ENCODE assay signal across 11 mouse cellular contexts in genomic region chr2:11672144-11672543, GRCm38 (mm10). TPM values are rescaled to one million over a fixed set of nuclear protein-coding genes. Genes with fewer than 3 reads are reported as not detected.
DNase-seq lines count a peak whose midpoint lies in the region; ATAC-seq and TF ChIP-seq lines count a peak whose summit lies in the region.
"Had no signal": no experiment of that assay in that cellular context is flagged by ENCODE, and none has a peak within 500 bp of the region (broad histone marks: within the 10 kb centered on the region; RNA-seq: fewer than 3 reads in every experiment).

No protein-coding gene starts in this region.

- no peak overlapping the region for H3K9ac ChIP-seq in forebrain, postnatal 0 days
- no peak overlapping the region for H3K9ac ChIP-seq in forebrain, embryonic 15.5 days (replicated peaks)
- no peak overlapping the region for H3K9ac ChIP-seq in liver, postnatal 0 days (replicated peaks)
- H3K9ac ChIP-seq in midbrain, embryonic 13.5 days (replicated peaks): no peak overlapping the region

- 21% methylated on average over 3 of the region's 3 CpGs for WGBS in forebrain, postnatal 0 days
- 29% methylated on average over 3 of the region's 3 CpGs for WGBS in forebrain, embryonic 15.5 days
- WGBS in liver, postnatal 0 days (ENCODE audit: insufficient replicate concordance): 18% methylated on average over 3 of the region's 3 CpGs
- WGBS in midbrain, embryonic 13.5 days: 16% methylated on average over 3 of the region's 3 CpGs

- no peaks in the 10 kb centered on the region for H3K27me3 ChIP-seq in forebrain, postnatal 0 days (ENCODE audit: insufficient read depth, low read length)
- no peaks in the 10 kb centered on the region for H3K27me3 ChIP-seq in forebrain, embryonic 15.5 days
- no peaks in the 10 kb centered on the region for H3K27me3 ChIP-seq in testis, adult 2 months (ENCODE audit: control insufficient read depth, insufficient read depth, low read length)
- H3K27me3 ChIP-seq in liver, postnatal 0 days (ENCODE audit: insufficient read depth, low read length): no peaks in the 10 kb centered on the region
- no peaks in the 10 kb centered on the region for H3K27me3 ChIP-seq in midbrain, embryonic 13.5 days

- H3K4me3 ChIP-seq in forebrain, postnatal 0 days (ENCODE audit: low read depth, low read length): no peak overlapping the region
- H3K4me3 ChIP-seq in forebrain, embryonic 15.5 days: no peak overlapping the region
- H3K4me3 ChIP-seq in testis, adult 2 months (ENCODE audit: control insufficient read depth, low read depth, low read length): no peak overlapping the region
- no peak overlapping the region for H3K4me3 ChIP-seq in liver, postnatal 0 days (ENCODE audit: low read depth, low read length)
- no peak overlapping the region for H3K4me3 ChIP-seq in midbrain, embryonic 13.5 days (replicated peaks)

- ATAC-seq in forebrain, postnatal 0 days: no peak
- ATAC-seq in forebrain, embryonic 15.5 days (replicated peaks): no peak
- ATAC-seq in liver, postnatal 0 days: no peak
- ATAC-seq in midbrain, embryonic 13.5 days: no peak
- ATAC-seq: forebrain, embryonic 16.5 days had no signal

- no peak overlapping the region for H3K4me2 ChIP-seq in forebrain, postnatal 0 days (ENCODE audit: low read depth)
- no peak overlapping the region for H3K4me2 ChIP-seq in forebrain, embryonic 15.5 days (replicated peaks)
- no peak overlapping the region for H3K4me2 ChIP-seq in liver, postnatal 0 days (ENCODE audit: low read depth, low read length)
- H3K4me2 ChIP-seq in midbrain, embryonic 13.5 days (replicated peaks): no peak overlapping the region

- TF ChIP-seq POLR2A in testis, adult 2 months (IDR thresholded peaks at IDR 0.05; ENCODE audit: control insufficient read depth, low read depth, low read length): no peak

- TF ChIP-seq EP300 in liver, postnatal 0 days (IDR thresholded peaks at IDR 0.05; ENCODE audit: low read depth): no peak

- no peak for DNase-seq in forebrain, postnatal 0 days
- DNase-seq in testis, postnatal 14 days (ENCODE audit: low spot score): no peak
- DNase-seq in liver, postnatal 0 days: no peak
- DNase-seq in urinary bladder, postnatal 14 days (ENCODE audit: low spot score): no peak
- no peak for DNase-seq in cerebellum, adult 8-10 months
- DNase-seq: heart, postnatal 14 days; layer of hippocampus, postnatal 36 days had no signal

- H3K4me1 ChIP-seq in forebrain, postnatal 0 days (ENCODE audit: insufficient read depth): no peaks in the 10 kb centered on the region
- no peaks in the 10 kb centered on the region for H3K4me1 ChIP-seq in forebrain, embryonic 15.5 days
- H3K4me1 ChIP-seq in testis, adult 2 months (ENCODE audit: control insufficient read depth, insufficient read depth, low read length): no peaks in the 10 kb centered on the region
- H3K4me1 ChIP-seq in liver, postnatal 0 days (ENCODE audit: insufficient read depth): no peaks in the 10 kb centered on the region
- H3K4me1 ChIP-seq in midbrain, embryonic 13.5 days (replicated peaks): no peaks in the 10 kb centered on the region

- peak; percentile 11; the same call in 1 of the 2 replicates for TF ChIP-seq CTCF in forebrain, postnatal 0 days (IDR thresholded peaks at IDR 0.05; ENCODE audit: low read depth)
- TF ChIP-seq CTCF in testis, adult 2 months (IDR thresholded peaks at IDR 0.05; ENCODE audit: control insufficient read depth, insufficient read depth, insufficient replicate concordance, low read depth, low read length): peak; percentile 42; the same call in 1 of the 2 replicates
- TF ChIP-seq CTCF in liver, postnatal 0 days (IDR thresholded peaks at IDR 0.05; ENCODE audit: low read depth): peak; percentile 60

- no peaks in the 10 kb centered on the region for H3K36me3 ChIP-seq in forebrain, postnatal 0 days (ENCODE audit: insufficient read depth)
- no peaks in the 10 kb centered on the region for H3K36me3 ChIP-seq in forebrain, embryonic 15.5 days
- H3K36me3 ChIP-seq in testis, adult 2 months (ENCODE audit: control insufficient read depth, insufficient read depth, low read length): no peaks in the 10 kb centered on the region
- no peaks in the 10 kb centered on the region for H3K36me3 ChIP-seq in liver, postnatal 0 days (replicated peaks; ENCODE audit: insufficient read depth, low read length)
- H3K36me3 ChIP-seq in midbrain, embryonic 13.5 days: no peaks in the 10 kb centered on the region

- H3K9me3 ChIP-seq in forebrain, postnatal 0 days (ENCODE audit: low read length): no peaks in the 10 kb centered on the region
- no peaks in the 10 kb centered on the region for H3K9me3 ChIP-seq in forebrain, embryonic 15.5 days
- H3K9me3 ChIP-seq in liver, postnatal 0 days (ENCODE audit: low read length): no peaks in the 10 kb centered on the region
- H3K9me3 ChIP-seq in midbrain, embryonic 13.5 days: no peaks in the 10 kb centered on the region

- no peak overlapping the region for H3K27ac ChIP-seq in forebrain, postnatal 0 days (ENCODE audit: low read depth, low read length)
- H3K27ac ChIP-seq in forebrain, embryonic 15.5 days (replicated peaks): no peak overlapping the region
- no peak overlapping the region for H3K27ac ChIP-seq in testis, adult 2 months (ENCODE audit: control insufficient read depth, insufficient read depth, low read depth, low read length)
- H3K27ac ChIP-seq in liver, postnatal 0 days (ENCODE audit: low read depth): no peak overlapping the region
- H3K27ac ChIP-seq in midbrain, embryonic 13.5 days: no peak overlapping the region

RNA-seq across cellular contexts. Expression of gene Il2ra, which starts 29.5 kb away (rescaled TPM):
- total RNA-seq in forebrain, postnatal 0 days (2014; rRNA removed): not detected in 2 replicates
- polyA plus RNA-seq in forebrain, postnatal 0 days (2015; fragmentation: Nextera tagmentation; extraction: Ambion mirVana): 0.04 TPM in 1 of 2 replicates, not detected in the other
- polyA plus RNA-seq in forebrain, embryonic 15.5 days (2015; fragmentation: Nextera tagmentation; extraction: Ambion mirVana): not detected in 2 replicates
- 0.06 and 0.10 TPM in 2 replicates for polyA plus RNA-seq in testis, adult 2 months (2012; rRNA removed)
- polyA plus RNA-seq in liver, postnatal 0 days (2015; fragmentation: Nextera tagmentation; extraction: Ambion mirVana): 0.06 and 0.23 TPM in 2 replicates
- 0.16 TPM in 1 of 2 replicates, not detected in the other for polyA plus RNA-seq in midbrain, embryonic 13.5 days (2015; fragmentation: Nextera tagmentation; extraction: Ambion mirVana)
- polyA plus RNA-seq: forebrain, embryonic 16.5 days had no signal

RNA-seq across cellular contexts. Expression of gene Il15ra, which starts 32.9 kb away (rescaled TPM):
- total RNA-seq in forebrain, postnatal 0 days (2014; rRNA removed): 1.00 and 2.2 TPM in 2 replicates
- polyA plus RNA-seq in forebrain, postnatal 0 days (2015; fragmentation: Nextera tagmentation; extraction: Ambion mirVana): 0.83 and 1.3 TPM in 2 replicates
- polyA plus RNA-seq in forebrain, embryonic 15.5 days (2015; fragmentation: Nextera tagmentation; extraction: Ambion mirVana): 0.74 and 0.86 TPM in 2 replicates
- polyA plus RNA-seq in testis, adult 2 months (2012; rRNA removed): 3.8 and 4.0 TPM in 2 replicates
- polyA plus RNA-seq in liver, postnatal 0 days (2015; fragmentation: Nextera tagmentation; extraction: Ambion mirVana): 23.8 and 31.1 TPM in 2 replicates
- 1.1 and 1.3 TPM in 2 replicates for polyA plus RNA-seq in midbrain, embryonic 13.5 days (2015; fragmentation: Nextera tagmentation; extraction: Ambion mirVana)

RNA-seq across cellular contexts. Expression of gene Gm17490, which starts 46.1 kb away (rescaled TPM):
- not detected in 2 replicates for total RNA-seq in forebrain, postnatal 0 days (2014; rRNA removed)
- not detected in 2 replicates for polyA plus RNA-seq in forebrain, postnatal 0 days (2015; fragmentation: Nextera tagmentation; extraction: Ambion mirVana)
- not detected in 2 replicates for polyA plus RNA-seq in forebrain, embryonic 15.5 days (2015; fragmentation: Nextera tagmentation; extraction: Ambion mirVana)
- polyA plus RNA-seq in testis, adult 2 months (2012; rRNA removed): not detected in 2 replicates
- not detected in 2 replicates for polyA plus RNA-seq in liver, postnatal 0 days (2015; fragmentation: Nextera tagmentation; extraction: Ambion mirVana)
- polyA plus RNA-seq in midbrain, embryonic 13.5 days (2015; fragmentation: Nextera tagmentation; extraction: Ambion mirVana): not detected in 2 replicates
- total RNA-seq: heart, postnatal 14 days; layer of hippocampus, postnatal 36 days had no signal
- polyA plus RNA-seq: forebrain, embryonic 16.5 days had no signal
